Mouse (Mus musculus) neutrophil, adult 5-6 weeks (primary cell): ENCODE results near the gene Fam71a. TPM values are rescaled to one million over a fixed set of nuclear protein-coding genes. Genes with fewer than 3 reads are reported as not detected.

Experiments used
- ATAC-seq: fragments of 151-379, 151-347 bp; 2 replicates; pipeline ENCODE4 v1.8.0; 2017; ENCODE audit warnings: mild to moderate bottlenecking, moderate TSS enrichment; ENCODE audit not compliant: insufficient number of reproducible peaks, poor library complexity, low FRiP score, severe bottlenecking; ENCODE audit errors: extremely low read depth
- total RNA-seq: library from RNA; stranded (forward); fragments of 200-1000 nt; gene quantifications from 2 replicates; pipeline ENCODE4 v1.2.3, GENCODE M21; 2017

Fam71a gene
- total RNA-seq, 1 experiment from 2014 or later, result 13.8 TPM

- peak; percentile 7; the same call in 1 of the 2 replicates for ATAC-seq
Measured at GRCm38 (mm10) chr1:191132934-191133333, 31.7 kb downstream of the Fam71a start.

GRCm38 (mm10) chr1:191132240-191132639, 32.4 kb downstream of the Fam71a start:
- no peak for ATAC-seq

- ATAC-seq, result no peak
Measured at GRCm38 (mm10) chr1:191131692-191132091, 32.9 kb downstream of the Fam71a start.

- ATAC-seq, result peak; percentile 93
Measured at GRCm38 (mm10) chr1:191125811-191126638, 38.6 kb downstream of the Fam71a start.

- no peak for ATAC-seq
Measured at GRCm38 (mm10) chr1:191124288-191124687, 40.3 kb downstream of the Fam71a start.

- ATAC-seq, result no peak
Measured at GRCm38 (mm10) chr1:191123696-191124095, 40.9 kb downstream of the Fam71a start.

GRCm38 (mm10) chr1:191122744-191123143, 41.9 kb downstream of the Fam71a start:
- no peak for ATAC-seq

GRCm38 (mm10) chr1:191115514-191116238, 48.9 kb downstream of the Fam71a start:
- no peak for ATAC-seq

GRCm38 (mm10) chr1:191114868-191115267, 49.7 kb downstream of the Fam71a start:
- ATAC-seq, result no peak

Other genes with a start within 250 kb of the Fam71a start
- gene Angel2, start 239.7 kb downstream of the Fam71a start, total RNA-seq, result 53.8 and 62.5 TPM in 2 replicates
- 0.23 TPM in 1 of 2 replicates, not detected in the other for gene Vash2, start 185.5 kb downstream of the Fam71a start, total RNA-seq
- gene Flvcr1, start 138.7 kb downstream of the Fam71a start, total RNA-seq, result 48.7 and 55.7 TPM in 2 replicates
- gene Spata45, start 128.2 kb downstream of the Fam71a start, total RNA-seq, result not detected in 2 replicates
- 10.2 and 12.6 TPM in 2 replicates for gene Tatdn3, start 101.9 kb downstream of the Fam71a start, total RNA-seq
- gene Nsl1, start 101.8 kb downstream of the Fam71a start, total RNA-seq, result 0.93 and 1.4 TPM in 2 replicates
- 1.7 and 3.1 TPM in 2 replicates for gene Batf3, start 67.0 kb downstream of the Fam71a start, total RNA-seq
- 120 and 181 TPM in 2 replicates for gene Atf3, start 53.2 kb upstream of the Fam71a start, total RNA-seq
- gene Nenf, start 153.4 kb upstream of the Fam71a start, total RNA-seq, result not detected in 2 replicates
- 19.2 and 19.5 TPM in 2 replicates for gene Tmem206, start 161.1 kb upstream of the Fam71a start, total RNA-seq
- gene Ppp2r5a, start 238.5 kb upstream of the Fam71a start, total RNA-seq, result 341 and 410 TPM in 2 replicates